Mouse (Mus musculus) v-Abl transformed pro-B cells (cell line): Measurements from ENCODE around the gene Zfand2a.

Experiments used
- in situ Hi-C, 2 experiments: fragments of 400-800 bp; cut with MboI; formaldehyde crosslinking; loops; one replicate each; pipeline ENCODE4 v1.15.1; 2025; ENCODE audit not compliant: unreplicated experiment in 2 of 2

The Zfand2a gene

GRCm38 (mm10) chr5:139484185-139484814 is at the start of gene Zfand2a:
Gene Zfand2a (minus strand): TSS chr5:139484549.
- in situ Hi-C loops = no loop called here

- in situ Hi-C loops = no loop called here
Observed at GRCm38 (mm10) chr5:139528851-139529250, 44.5 kb upstream of the Zfand2a start.

- in situ Hi-C loops = loop anchor here in 1 of 2 experiments (25.0 kb wide), 1 partner anchor 660 kb away; no protein-coding TSS in a partner anchor
Observed at GRCm38 (mm10) chr5:139521987-139522386, 37.6 kb upstream of the Zfand2a start.

GRCm38 (mm10) chr5:139520069-139520834 is 35.9 kb upstream of the Zfand2a start:
- in situ Hi-C loops = loop anchor here in 1 of 2 experiments (25.0 kb wide), 1 partner anchor 658 kb away; no protein-coding TSS in a partner anchor

GRCm38 (mm10) chr5:139516281-139516680 is 31.9 kb upstream of the Zfand2a start:
- in situ Hi-C loops = loop anchor here in 1 of 2 experiments (25.0 kb wide), 1 partner anchor 654 kb away; no protein-coding TSS in a partner anchor

GRCm38 (mm10) chr5:139512201-139512600 is 27.9 kb upstream of the Zfand2a start:
- in situ Hi-C loops = loop anchor here in 1 of 2 experiments (25.0 kb wide), 1 partner anchor 650 kb away; no protein-coding TSS in a partner anchor

- in situ Hi-C loops = loop anchor here in 1 of 2 experiments (25.0 kb wide), 1 partner anchor 649 kb away; no protein-coding TSS in a partner anchor
Observed at GRCm38 (mm10) chr5:139510682-139511366, 26.5 kb upstream of the Zfand2a start.

GRCm38 (mm10) chr5:139506207-139506606 is 21.9 kb upstream of the Zfand2a start:
- in situ Hi-C loops = loop anchor here (5.0 to 25.0 kb wide), 4 partner anchors 144 to 651 kb away; no protein-coding TSS in a partner anchor

GRCm38 (mm10) chr5:139505073-139505606 is 20.8 kb upstream of the Zfand2a start:
- in situ Hi-C loops = loop anchor here (5.0 to 25.0 kb wide), 4 partner anchors 143 to 650 kb away; no protein-coding TSS in a partner anchor

- in situ Hi-C loops = loop anchor here (5.0 to 25.0 kb wide), 5 partner anchors 85 to 647 kb away; no protein-coding TSS in a partner anchor
Observed at GRCm38 (mm10) chr5:139502281-139502680, 17.9 kb upstream of the Zfand2a start.

- in situ Hi-C loops = no loop called here
Observed at GRCm38 (mm10) chr5:139498791-139499190, 14.4 kb upstream of the Zfand2a start.

- in situ Hi-C loops = no loop called here
Observed at GRCm38 (mm10) chr5:139496939-139497338, 12.6 kb upstream of the Zfand2a start.

- in situ Hi-C loops = no loop called here
Observed at GRCm38 (mm10) chr5:139495019-139495669, 10.8 kb upstream of the Zfand2a start.

- in situ Hi-C loops = no loop called here
Observed at GRCm38 (mm10) chr5:139493690-139494089, 9.3 kb upstream of the Zfand2a start.

GRCm38 (mm10) chr5:139491348-139491747 is 7.0 kb upstream of the Zfand2a start:
- in situ Hi-C loops = no loop called here

GRCm38 (mm10) chr5:139490131-139490530 is 5.8 kb upstream of the Zfand2a start:
- in situ Hi-C loops = no loop called here

- in situ Hi-C loops = no loop called here
Observed at GRCm38 (mm10) chr5:139483171-139483848, 1.0 kb downstream of the Zfand2a start.

GRCm38 (mm10) chr5:139480406-139480805 is 3.9 kb downstream of the Zfand2a start:
- in situ Hi-C loops = no loop called here

- in situ Hi-C loops = no loop called here
Observed at GRCm38 (mm10) chr5:139479088-139479487, 5.3 kb downstream of the Zfand2a start.
